Comparison of ENCODE assay signal across 18 mouse cellular contexts in genomic region chr3:100436756-100437155, GRCm38 (mm10). TPM values are rescaled to one million over a fixed set of nuclear protein-coding genes. Genes with fewer than 3 reads are reported as not detected.
DNase-seq lines count a peak whose midpoint lies in the region; ATAC-seq and TF ChIP-seq lines count a peak whose summit lies in the region.
"Had no signal": no experiment of that assay in that cellular context is flagged by ENCODE, and none has a peak within 500 bp of the region (broad histone marks: within the 10 kb centered on the region; RNA-seq: fewer than 3 reads in every experiment).

No protein-coding gene starts in this region.

- H3K9me3 ChIP-seq in liver, embryonic 14.5 days (ENCODE audit: control insufficient read depth, low read length), result no peaks in the 10 kb centered on the region
- H3K9me3 ChIP-seq: limb, embryonic 15.5 days had no signal

- H3K9ac ChIP-seq in liver, embryonic 14.5 days (replicated peaks), result peak overlapping the region; percentile 48
- H3K9ac ChIP-seq: limb, embryonic 15.5 days had no signal

- H3K27me3 ChIP-seq in liver, embryonic 14.5 days (ENCODE audit: control insufficient read depth, insufficient read depth, low read length), result no peaks in the 10 kb centered on the region
- H3K27me3 ChIP-seq: limb, embryonic 15.5 days had no signal

- no peak; the same call in 1 of the 2 replicates for TF ChIP-seq EP300 in liver, embryonic 14.5 days (IDR thresholded peaks at IDR 0.05; ENCODE audit: low read depth)

- no peak overlapping the region for H3K4me2 ChIP-seq in liver, embryonic 14.5 days (ENCODE audit: low read depth)
- H3K4me2 ChIP-seq: limb, embryonic 15.5 days had no signal

- ATAC-seq in CD4-positive, CD25-positive, alpha-beta regulatory T cell, adult 4 months, result peak; percentile 93
- ATAC-seq in liver, embryonic 14.5 days (ENCODE audit: insufficient read depth), result no peak
- ATAC-seq: forebrain, embryonic 16.5 days; midbrain, embryonic 16.5 days had no signal

- TF ChIP-seq CTCF in liver, embryonic 14.5 days (IDR thresholded peaks at IDR 0.05; ENCODE audit: low read depth), result no peak

- no peaks in the 10 kb centered on the region for H3K36me3 ChIP-seq in liver, embryonic 14.5 days (replicated peaks; ENCODE audit: control insufficient read depth, insufficient read depth, low read depth)
- H3K36me3 ChIP-seq: limb, embryonic 15.5 days had no signal

- peak overlapping the region; percentile 99 for H3K27ac ChIP-seq in liver, embryonic 14.5 days
- H3K27ac ChIP-seq: limb, embryonic 15.5 days had no signal

- H3K4me3 ChIP-seq in liver, embryonic 14.5 days (ENCODE audit: insufficient read depth in 1 of 2, low read depth in 2 of 2, low read length in 2 of 2), result no peak overlapping the region
- H3K4me3 ChIP-seq: erythroblast, embryonic 14.5 days; limb, embryonic 15.5 days had no signal

- 18% methylated on average over 7 of the region's 7 CpGs for WGBS in liver, embryonic 14.5 days (ENCODE audit: insufficient replicate concordance)

- peaks cover 48 to 50% of the 10 kb centered on the region in 2 experiments for H3K4me1 ChIP-seq in liver, embryonic 14.5 days (replicated peaks; ENCODE audit: control insufficient read depth in 2 of 2, insufficient read depth in 2 of 2, low read length in 1 of 2)
- H3K4me1 ChIP-seq: limb, embryonic 15.5 days had no signal

- DNase-seq in c-Kit-positive CD71-positive TER-119-negative erythroid progenitor cells, embryonic 14.5 days (ENCODE audit: low read depth), result peak; percentile 48
- DNase-seq in liver, embryonic 14.5 days (ENCODE audit: low read depth in 3 of 3, low spot score in 3 of 3), result peak in 1 of 3 experiments; percentile 48
- DNase-seq in natural killer cell, adult 2 months (ENCODE audit: low spot score in 2 of 2), result peak; percentile 69 to 82
- DNase-seq in yolk sac, embryonic 10.5 days (ENCODE audit: low spot score), result no peak
- DNase-seq in thymus, postnatal 10 days (ENCODE audit: low spot score in 2 of 2), result no peak
- no peak for DNase-seq in thymus, postnatal 36 days
- DNase-seq in c-Kit-positive CD71-positive TER-119-positive erythroid progenitor cells, embryonic 14.5 days (ENCODE audit: low spot score), result no peak
- DNase-seq: cerebellum, adult 8-10 months; gastrocnemius, postnatal 10 days; heart, postnatal 14 days; kidney, postnatal 36 days; lung, postnatal 36 days; right cerebral cortex, adult 18-20 months had no signal

RNA-seq across cellular contexts. Expression of gene Tent5c, which starts 52.4 kb away (rescaled TPM):
- polyA plus RNA-seq in CD4-positive, CD25-positive, alpha-beta regulatory T cell, adult 4 months (2017; shearing (Covaris generic)), result 10 to 100 TPM; 37.6 to 47.6 TPM
- 43.2 and 44.1 TPM in 2 replicates for polyA plus RNA-seq in liver, embryonic 14.5 days (2012; rRNA removed)
- polyA plus RNA-seq in liver, embryonic 14.5 days (2014; fragmentation: Nextera tagmentation; extraction: Ambion mirVana), result 73.8 and 75.0 TPM in 2 replicates

Comparison
In these comparisons a context has a peak if more than half of its experiments do, and no peak if none do; other contexts are left out.
1. DNase-seq: peak in c-Kit-positive CD71-positive TER-119-negative erythroid progenitor cells, embryonic 14.5 days (single experiment) and natural killer cell, adult 2 months (2 of 2); none in yolk sac, embryonic 10.5 days (single experiment), thymus, postnatal 10 days (0 of 2), thymus, postnatal 36 days (0 of 2) and c-Kit-positive CD71-positive TER-119-positive erythroid progenitor cells, embryonic 14.5 days (single experiment).